Mouse (Mus musculus) neural tube, embryonic 11.5 days (tissue): ENCODE results near the gene Sema5b. TPM values are rescaled to one million over a fixed set of nuclear protein-coding genes. Genes with fewer than 3 reads are reported as not detected.

Experiments used
- ATAC-seq: fragments of 200-750 bp; cut with Nextera tagmentation; 2 replicates; pipeline ENCODE4 v1.8.0; 2017; ENCODE audit warnings: moderate number of reproducible peaks, mild to moderate bottlenecking, moderate TSS enrichment, moderate library complexity; ENCODE audit not compliant: insufficient read depth, low FRiP score, low TSS enrichment
- DNase-seq: peaks from one replicate; pipeline ENCODE4 v3.0.0-alpha.2; 2015; ENCODE audit warnings: low spot score
- H3K27ac ChIP-seq: fragments of 300-500 bp; sonication (generic); 2 replicates; pipeline ENCODE4 v1.5.1; 2014; ENCODE audit warnings: low read depth, mild to moderate bottlenecking, low read length
- H3K27me3 ChIP-seq: fragments of 300-500 bp; sonication (generic); 2 replicates; pipeline ENCODE4 v1.6.1; 2014; ENCODE audit warnings: mild to moderate bottlenecking, low read length, mixed read lengths; ENCODE audit not compliant: control insufficient read depth, insufficient read depth
- H3K36me3 ChIP-seq: fragments of 300-500 bp; sonication (generic); 2 replicates; pipeline ENCODE4 v1.6.1; 2014; ENCODE audit warnings: mild to moderate bottlenecking, low read length, moderate library complexity, mixed read lengths; ENCODE audit not compliant: control insufficient read depth, insufficient read depth
- H3K4me1 ChIP-seq: fragments of 300-500 bp; sonication (generic); 2 replicates; pipeline ENCODE4 v1.6.1; 2014; ENCODE audit warnings: low read length, mixed read lengths; ENCODE audit not compliant: control insufficient read depth, insufficient read depth
- H3K4me2 ChIP-seq: fragments of 300-500 bp; sonication (generic); 2 replicates; pipeline ENCODE4 v1.6.1; 2014; ENCODE audit warnings: low read depth, mild to moderate bottlenecking, moderate library complexity
- H3K4me3 ChIP-seq: fragments of 300-500 bp; sonication (generic); 2 replicates; pipeline ENCODE4 v1.5.1; 2014; ENCODE audit warnings: low read depth, low read length
- H3K9ac ChIP-seq: fragments of 300-500 bp; sonication (generic); 2 replicates; pipeline ENCODE4 v1.6.1; 2014; ENCODE audit warnings: mild to moderate bottlenecking, low read length
- H3K9me3 ChIP-seq: fragments of 300-500 bp; sonication (generic); 2 replicates; pipeline ENCODE4 v1.6.1; 2016; ENCODE audit warnings: low read length; ENCODE audit not compliant: control insufficient read depth
- whole genome bisulfite sequencing: fragments of 180-500 bp; shearing (Covaris S2); extraction: QIAGEN DNeasy Blood & Tissue Kit; methylation state at CpG from one replicate; pipeline ENCODE4 v1.1.7; 2014; 5-methylcytosine and 5-hydroxymethylcytosine counted together
- polyA plus RNA-seq: library from polyadenylated mRNA; unstranded; fragments of >200 nt; fragmentation: Nextera tagmentation; extraction: Ambion mirVana; gene quantifications from 2 replicates; pipeline ENCODE4 v1.2.1, GENCODE M21; 2014

The Sema5b gene
- polyA plus RNA-seq, 1 experiment from 2014 or later: 28.1 TPM

DNA sequence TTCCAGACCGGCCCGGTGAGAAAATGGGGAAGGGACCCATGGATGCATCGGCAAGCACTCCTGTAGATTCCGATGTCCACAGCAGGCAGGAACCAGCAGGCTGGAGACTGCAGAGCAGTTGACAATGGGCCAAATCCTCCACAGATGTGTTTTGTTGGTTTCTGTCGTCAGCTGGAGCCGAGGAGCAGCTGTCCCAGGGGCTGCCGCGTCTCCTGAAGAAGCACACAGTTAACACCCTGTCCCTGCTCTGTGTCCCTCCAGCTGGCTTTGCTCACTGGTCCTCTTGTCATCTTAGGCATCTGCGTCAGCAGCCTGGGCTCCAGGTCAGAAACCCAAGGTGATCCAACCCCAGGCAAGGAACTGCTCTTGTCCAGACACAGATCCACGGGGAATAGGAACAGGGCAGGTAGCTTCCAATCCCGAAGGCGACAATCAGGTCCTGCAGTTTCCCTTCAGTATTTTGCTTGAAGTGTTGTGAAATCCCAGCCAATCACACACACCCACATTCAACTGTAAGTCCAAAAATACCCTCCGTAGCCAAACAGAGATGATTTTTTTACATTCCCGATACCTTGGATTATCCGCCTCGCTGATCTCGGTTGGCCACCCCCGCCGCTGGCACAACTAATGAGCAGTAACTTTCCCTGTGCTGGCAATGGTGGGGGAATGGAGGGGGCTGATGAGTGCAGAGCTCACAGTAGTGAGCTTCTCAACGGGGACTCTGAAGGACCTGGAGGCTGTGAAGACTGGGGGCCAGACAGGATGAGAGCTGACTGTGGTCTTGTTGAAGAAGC lies 63.0 kb downstream of the Sema5b start:
- WGBS: 75% methylated on average over 20 of the region's 20 CpGs
- Histone ChIP-seq H3K9me3 (no peaks in the 10 kb centered on the region), H3K4me3 (no peak overlapping the region), H3K27me3 (no peaks in the 10 kb centered on the region), H3K36me3 (no peaks in the 10 kb centered on the region), H3K4me2 (no peak overlapping the region), H3K9ac (no peak overlapping the region), H3K27ac (no peak overlapping the region), H3K4me1 (0 out of 2 replicates have a peak, but pooled peaks cover 5% of the 10 kb centered on the region)
- no peak for DNase-seq
- ATAC-seq: no peak

DNA sequence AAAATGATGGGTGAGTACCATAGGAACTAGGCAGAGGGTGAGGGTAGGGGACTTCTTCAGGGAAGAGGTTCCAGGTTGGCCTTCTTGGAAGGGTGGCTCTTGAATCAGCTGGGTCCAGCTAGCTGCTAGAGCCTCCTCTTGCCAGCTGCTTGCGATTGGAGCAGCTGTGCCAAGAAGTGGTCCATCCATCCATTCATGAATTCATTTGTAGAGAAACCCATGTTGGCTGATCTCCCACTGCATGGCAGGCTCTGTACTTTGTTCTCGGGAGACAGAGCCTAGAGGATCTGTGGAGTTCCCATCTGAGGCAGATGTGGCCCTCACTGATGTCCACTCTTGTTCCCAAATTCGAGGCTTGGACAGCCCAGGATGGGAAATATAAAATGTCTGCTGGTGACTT lies 66.3 kb downstream of the Sema5b start:
- DNase-seq: no peak
- no peaks in the 10 kb centered on the region for H3K36me3 ChIP-seq
- H3K4me2 ChIP-seq: no peak overlapping the region
- 0 out of 2 replicates have a peak, but pooled peaks cover 4% of the 10 kb centered on the region for H3K4me1 ChIP-seq
- no peaks in the 10 kb centered on the region for H3K9me3 ChIP-seq
- WGBS: 95% methylated on average over 3 of the region's 3 CpGs
- no peak overlapping the region for H3K4me3 ChIP-seq
- H3K27ac ChIP-seq: no peak overlapping the region
- no peak overlapping the region for H3K9ac ChIP-seq
- ATAC-seq: no peak
- H3K27me3 ChIP-seq: no peaks in the 10 kb centered on the region

DNA sequence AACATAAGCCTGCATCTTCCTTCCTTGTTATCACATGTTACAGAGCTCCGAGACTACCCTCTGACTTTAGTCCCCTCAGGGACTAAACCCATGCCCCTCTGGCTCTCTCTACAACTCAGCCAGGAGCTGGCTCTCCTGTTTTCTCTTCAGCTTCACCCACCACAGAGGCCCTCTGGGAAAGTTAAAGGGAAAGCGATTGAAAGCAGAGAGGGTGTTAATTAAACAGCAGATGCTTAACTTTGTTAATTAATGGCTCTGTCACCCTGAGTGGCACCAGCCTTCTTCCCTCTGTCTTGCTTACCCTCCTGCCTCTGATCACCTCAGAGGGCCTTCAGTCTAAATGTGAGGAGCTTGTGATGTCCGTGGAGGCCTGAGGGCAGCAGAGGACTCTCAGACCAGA lies 67.3 kb downstream of the Sema5b start:
- Histone ChIP-seq H3K4me1 (0 out of 2 replicates have a peak, but pooled peaks cover 2% of the 10 kb centered on the region), H3K9me3 (no peaks in the 10 kb centered on the region), H3K36me3 (no peaks in the 10 kb centered on the region), H3K4me2 (no peak overlapping the region), H3K4me3 (no peak overlapping the region), H3K27me3 (no peaks in the 10 kb centered on the region), H3K27ac (no peak overlapping the region), H3K9ac (no peak overlapping the region)
- ATAC-seq (no peak), DNase-seq (no peak)
- WGBS: 51% methylated on average over 3 of the region's 3 CpGs

DNA sequence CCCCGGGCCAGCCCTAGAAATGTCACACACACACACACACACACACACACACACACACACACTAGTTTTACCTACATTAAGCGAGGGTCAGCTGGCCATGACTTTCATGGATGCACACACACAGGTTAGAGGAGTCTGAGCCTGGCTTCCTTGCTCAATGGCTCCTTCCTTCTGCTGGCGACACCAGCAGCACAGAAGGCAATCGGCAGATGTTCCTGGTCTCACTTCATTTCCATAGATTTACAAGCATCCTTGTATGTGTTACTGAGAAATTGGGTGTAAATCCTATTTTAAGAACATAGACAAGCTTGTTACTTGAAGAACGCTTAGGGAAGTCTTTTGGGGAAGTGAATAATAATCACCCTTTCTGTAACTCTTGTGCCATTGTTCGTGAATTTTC lies 68.6 kb downstream of the Sema5b start:
- Histone ChIP-seq H3K27me3 (no peaks in the 10 kb centered on the region), H3K36me3 (no peaks in the 10 kb centered on the region), H3K27ac (no peak overlapping the region), H3K9me3 (no peaks in the 10 kb centered on the region), H3K4me2 (no peak overlapping the region), H3K4me1 (peaks cover 8% of the 10 kb centered on the region), H3K4me3 (no peak overlapping the region), H3K9ac (no peak overlapping the region)
- ATAC-seq: no peak
- DNase-seq: no peak
- 75% methylated on average over 6 of the region's 6 CpGs for WGBS

DNA sequence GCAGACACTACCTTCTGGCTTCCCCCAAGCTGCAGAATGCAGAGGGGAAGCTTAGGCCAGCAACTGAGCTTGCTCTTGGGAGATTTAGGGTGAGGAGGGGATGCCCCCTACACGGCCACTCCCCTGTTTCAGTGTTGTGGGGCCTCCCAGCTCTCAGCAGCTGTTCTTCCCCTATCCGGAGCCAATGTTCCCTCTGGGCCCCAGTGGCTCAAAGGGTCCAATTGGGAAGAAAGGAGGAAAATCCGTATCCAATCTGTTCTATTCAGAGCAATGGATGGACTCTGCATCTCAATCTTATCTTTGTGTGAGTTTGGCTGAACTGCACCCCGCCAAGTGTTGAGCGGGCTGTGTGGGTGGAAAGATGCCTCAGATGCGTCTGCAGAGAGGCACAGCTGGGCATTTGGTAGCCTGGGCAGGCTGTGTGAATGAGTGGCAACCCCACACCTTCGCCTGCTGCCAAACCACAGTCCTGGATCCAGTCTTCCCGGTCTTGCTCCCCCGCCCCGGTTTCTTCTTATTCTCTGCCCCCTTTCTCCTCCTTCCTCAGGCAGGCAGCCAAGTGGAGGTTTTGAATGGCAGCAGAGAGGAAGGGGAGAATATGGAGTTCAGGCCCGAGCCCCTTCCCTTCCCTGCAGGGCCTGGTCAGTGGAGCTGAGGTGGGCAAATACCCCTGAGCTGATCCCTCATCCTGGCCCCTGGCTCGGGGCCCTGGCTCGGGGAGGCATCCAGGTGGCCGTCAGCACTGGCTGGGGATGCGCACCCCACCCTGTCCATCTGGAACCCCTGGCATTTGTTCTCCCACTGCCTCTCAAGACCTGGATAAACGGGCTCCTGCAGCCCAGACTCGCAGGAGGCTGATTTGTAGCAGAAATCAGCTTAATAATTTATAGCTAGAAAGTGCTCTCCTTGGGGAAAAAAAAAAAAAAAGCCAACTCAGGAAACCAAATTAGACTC lies 73.2 kb downstream of the Sema5b start:
- Histone ChIP-seq H3K27me3 (no peaks in the 10 kb centered on the region), H3K36me3 (no peaks in the 10 kb centered on the region), H3K9me3 (no peaks in the 10 kb centered on the region), H3K9ac (0 out of 2 replicates have a peak overlapping the region, but pooled peaks have one; percentile 23), H3K4me2 (no peak overlapping the region), H3K4me3 (no peak overlapping the region), H3K4me1 (peaks cover 15% of the 10 kb centered on the region), H3K27ac (peak overlapping the region; percentile 90)
- peak; percentile 86 for ATAC-seq
- DNase-seq: peak; percentile 62
- 46% methylated on average over 17 of the region's 17 CpGs for WGBS

DNA sequence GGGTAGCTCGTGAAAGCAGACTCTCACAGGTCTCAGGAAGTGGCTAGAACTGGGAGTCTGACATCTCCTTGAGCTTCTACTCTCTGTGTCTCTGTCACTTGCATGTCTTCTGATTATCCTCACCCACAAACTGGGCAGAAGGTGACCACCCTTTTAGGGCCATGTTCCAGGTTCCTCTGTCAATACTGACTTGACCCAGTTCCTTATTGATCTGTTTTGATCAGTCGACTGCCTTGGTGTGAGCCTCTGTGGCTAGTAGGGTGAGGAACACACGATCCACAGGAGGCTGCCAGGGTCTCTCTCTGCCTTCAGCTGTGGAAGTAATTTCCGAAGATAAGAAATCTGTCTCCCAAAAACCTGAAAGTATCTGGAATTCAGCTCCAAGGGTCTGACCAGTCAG lies 76.8 kb downstream of the Sema5b start:
- Histone ChIP-seq H3K9me3 (no peaks in the 10 kb centered on the region), H3K36me3 (no peaks in the 10 kb centered on the region), H3K27ac (no peak overlapping the region), H3K9ac (no peak overlapping the region), H3K4me1 (peaks cover 15% of the 10 kb centered on the region), H3K27me3 (no peaks in the 10 kb centered on the region), H3K4me2 (no peak overlapping the region), H3K4me3 (no peak overlapping the region)
- ATAC-seq (no peak), DNase-seq (no peak)
- 94% methylated on average over 4 of the region's 4 CpGs for WGBS

DNA sequence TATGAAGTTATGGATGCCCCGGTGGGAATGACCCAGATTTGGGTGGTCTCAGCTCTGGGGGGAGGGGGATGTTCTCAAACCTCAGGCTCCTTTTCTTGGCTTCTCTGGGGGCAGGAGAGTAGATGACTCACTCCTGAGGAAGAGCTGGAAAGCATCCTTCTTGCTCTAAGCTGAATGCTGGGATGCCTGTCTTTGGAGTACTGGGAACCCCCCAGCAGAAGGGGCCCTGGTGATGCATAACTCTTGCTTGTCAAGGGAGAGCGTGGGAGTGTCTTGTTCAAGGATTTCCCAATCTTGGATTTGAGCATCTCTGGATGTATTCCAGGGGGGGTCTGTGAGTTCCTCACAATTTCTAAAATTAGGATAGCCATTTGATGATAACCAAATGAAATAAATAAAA lies 82.1 kb downstream of the Sema5b start:
- no peak overlapping the region for H3K9ac ChIP-seq
- no peak for DNase-seq
- WGBS: 92% methylated on average over 2 of the region's 2 CpGs
- H3K27ac ChIP-seq: no peak overlapping the region
- no peaks in the 10 kb centered on the region for H3K9me3 ChIP-seq
- no peak for ATAC-seq
- no peaks in the 10 kb centered on the region for H3K36me3 ChIP-seq
- no peak overlapping the region for H3K4me2 ChIP-seq
- no peaks in the 10 kb centered on the region for H3K27me3 ChIP-seq
- H3K4me3 ChIP-seq: no peak overlapping the region
- H3K4me1 ChIP-seq: no peaks in the 10 kb centered on the region

DNA sequence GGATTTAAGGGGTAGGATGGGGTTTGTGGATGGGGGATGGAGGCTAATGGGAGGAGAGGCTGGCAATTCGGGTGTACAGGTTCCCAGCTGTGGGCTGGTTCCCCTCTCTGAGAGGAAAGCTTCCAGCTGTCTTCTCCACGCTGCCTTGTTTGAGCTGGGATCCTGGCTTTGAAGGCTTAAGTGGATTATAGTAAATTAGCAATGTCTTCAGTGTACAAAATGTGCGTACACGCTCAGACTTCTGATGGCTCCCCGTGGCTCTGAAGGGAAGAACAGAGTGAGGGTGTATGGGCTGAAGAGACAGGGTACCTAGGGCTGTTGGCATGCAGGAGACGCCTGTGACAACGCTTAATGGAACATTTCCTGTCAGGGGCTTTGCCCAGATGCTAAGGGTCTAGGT lies 83.0 kb downstream of the Sema5b start:
- H3K4me2 ChIP-seq: no peak overlapping the region
- no peaks in the 10 kb centered on the region for H3K9me3 ChIP-seq
- H3K4me1 ChIP-seq: no peaks in the 10 kb centered on the region
- H3K9ac ChIP-seq: no peak overlapping the region
- H3K27ac ChIP-seq: no peak overlapping the region
- no peaks in the 10 kb centered on the region; the same call in 1 of the 2 replicates for H3K36me3 ChIP-seq
- ATAC-seq: no peak
- no peak overlapping the region for H3K4me3 ChIP-seq
- DNase-seq: no peak
- no peaks in the 10 kb centered on the region for H3K27me3 ChIP-seq
- WGBS: 76% methylated on average over 7 of the region's 7 CpGs
